Mouse (Mus musculus) lung, adult 18-20 months (tissue): ENCODE results near the gene Faxc.

Experiments used
- DNase-seq, 2 experiments: peaks; one replicate each; pipeline ENCODE4 v3.0.0; 2022; ENCODE audit warnings: mixed read lengths in 2 of 2

Faxc gene

GRCm38 (mm10) chr4:21930971-21931771, at the start of gene Faxc:
Gene Faxc (plus strand): TSS chr4:21931329.
- peak; percentile 16 to 26 for DNase-seq

- DNase-seq, result no peak
Observed at GRCm38 (mm10) chr4:21882806-21883205, 48.3 kb upstream of the Faxc start.

- no peak for DNase-seq
Observed at GRCm38 (mm10) chr4:21885831-21886230, 45.3 kb upstream of the Faxc start.

- DNase-seq, result no peak
Observed at GRCm38 (mm10) chr4:21931772-21932630, 872 bp downstream of the Faxc start.

- no peak for DNase-seq
Observed at GRCm38 (mm10) chr4:21935378-21935777, 4.2 kb downstream of the Faxc start.

GRCm38 (mm10) chr4:21936424-21936823, 5.3 kb downstream of the Faxc start:
- no peak for DNase-seq

GRCm38 (mm10) chr4:21937890-21938289, 6.8 kb downstream of the Faxc start:
- no peak for DNase-seq

- no peak for DNase-seq
Observed at GRCm38 (mm10) chr4:21944672-21945071, 13.5 kb downstream of the Faxc start.

- DNase-seq, result peak in 1 of 2 experiments; percentile 11
Observed at GRCm38 (mm10) chr4:21951444-21951843, 20.3 kb downstream of the Faxc start.

GRCm38 (mm10) chr4:21952255-21952654, 21.1 kb downstream of the Faxc start:
- no peak for DNase-seq

GRCm38 (mm10) chr4:21957570-21958321, 26.6 kb downstream of the Faxc start:
- peak; percentile 10 to 24 for DNase-seq

GRCm38 (mm10) chr4:21971949-21972348, 40.8 kb downstream of the Faxc start:
- no peak for DNase-seq

GRCm38 (mm10) chr4:21974126-21974525, 43.0 kb downstream of the Faxc start:
- no peak for DNase-seq

- DNase-seq, result no peak
Observed at GRCm38 (mm10) chr4:21980471-21980870, 49.3 kb downstream of the Faxc start.

GRCm38 (mm10) chr4:21982449-21982848, 51.3 kb downstream of the Faxc start:
- DNase-seq, result no peak

- no peak for DNase-seq
Observed at GRCm38 (mm10) chr4:21986857-21987256, 55.7 kb downstream of the Faxc start.

GRCm38 (mm10) chr4:21987460-21987859, 56.3 kb downstream of the Faxc start:
- DNase-seq, result no peak

GRCm38 (mm10) chr4:21989571-21990091, 58.5 kb downstream of the Faxc start:
- no peak for DNase-seq

- no peak for DNase-seq
Observed at GRCm38 (mm10) chr4:21990580-21991235, 59.6 kb downstream of the Faxc start.

GRCm38 (mm10) chr4:22017656-22018379, 86.7 kb downstream of the Faxc start:
- peak in 1 of 2 experiments; percentile 9 for DNase-seq

- DNase-seq, result no peak
Observed at GRCm38 (mm10) chr4:22018414-22018813, 87.3 kb downstream of the Faxc start.

GRCm38 (mm10) chr4:22029951-22030350, 98.8 kb downstream of the Faxc start:
- no peak for DNase-seq
